Mouse (Mus musculus): Measurements from ENCODE around the gene Adam12. TPM values are rescaled to one million over a fixed set of nuclear protein-coding genes. Genes with fewer than 3 reads are reported as not detected.
A peak's percentile ranks its signal among the peaks of the same experiment; 100 is the strongest.

Adam12 gene
- polyA plus RNA-seq (2016; fragmentation: Nextera tagmentation; extraction: Ambion mirVana): 0.93 and 1.1 TPM in 2 replicates

- Histone ChIP-seq H3K9me3 (no peaks in the 10 kb centered on the region), H3K36me3 (replicated peaks) (no peaks in the 10 kb centered on the region), H3K4me3 (no peak within 1 kb of the TSS), H3K27me3 (ENCODE audit: poor library complexity, severe bottlenecking) (peaks cover 6% of the 10 kb centered on the region), H3K4me1 (peaks cover 18% of the 10 kb centered on the region), H3K27ac (no peak within 1 kb of the TSS)
- no peak for DNase-seq (ENCODE audit: extremely low spot score, low spot score)
- 75% methylated on average over 14 of the region's 14 CpGs for WGBS
Observed at GRCm38 (mm10) chr7:134231378-134232346, at the start of gene Adam12. Adam12 (minus strand) TSS chr7:134232146.

GRCm38 (mm10) chr7:134272956-134273355, 41.0 kb upstream of the Adam12 start:
- Histone ChIP-seq H3K27me3 (ENCODE audit: poor library complexity, severe bottlenecking) (peaks cover 5% of the 10 kb centered on the region), H3K27ac (no peak overlapping the region), H3K4me1 (peaks cover 5% of the 10 kb centered on the region; the same call in 1 of the 2 replicates), H3K4me3 (no peak overlapping the region), H3K36me3 (replicated peaks) (no peaks in the 10 kb centered on the region), H3K9me3 (no peaks in the 10 kb centered on the region)
- no peak for DNase-seq (ENCODE audit: extremely low spot score, low spot score)
- 88% methylated on average over 5 of the region's 5 CpGs for WGBS

- WGBS: 81% methylated on average over 4 of the region's 4 CpGs
- H3K9me3 ChIP-seq: no peaks in the 10 kb centered on the region
- no peak overlapping the region for H3K4me3 ChIP-seq
- peaks cover 5% of the 10 kb centered on the region; the same call in 1 of the 2 replicates for H3K4me1 ChIP-seq
- DNase-seq (ENCODE audit: extremely low spot score, low spot score): no peak
- no peak overlapping the region for H3K27ac ChIP-seq
- H3K27me3 ChIP-seq (ENCODE audit: poor library complexity, severe bottlenecking): peaks cover 8% of the 10 kb centered on the region
- no peaks in the 10 kb centered on the region for H3K36me3 ChIP-seq (replicated peaks)
Observed at GRCm38 (mm10) chr7:134272421-134272820, 40.5 kb upstream of the Adam12 start.

GRCm38 (mm10) chr7:134265783-134266182, 33.8 kb upstream of the Adam12 start:
- H3K36me3 ChIP-seq (replicated peaks): no peaks in the 10 kb centered on the region
- peaks cover 20% of the 10 kb centered on the region for H3K27me3 ChIP-seq (ENCODE audit: poor library complexity, severe bottlenecking)
- no peak overlapping the region for H3K4me3 ChIP-seq
- DNase-seq (ENCODE audit: extremely low spot score, low spot score): no peak
- 84% methylated on average over 4 of the region's 4 CpGs for WGBS
- no peak overlapping the region for H3K27ac ChIP-seq
- H3K4me1 ChIP-seq: peaks cover 9% of the 10 kb centered on the region
- H3K9me3 ChIP-seq: no peaks in the 10 kb centered on the region

- 48% methylated on average over 4 of the region's 4 CpGs for WGBS
Observed at GRCm38 (mm10) chr7:134263146-134263906, 31.4 kb upstream of the Adam12 start.

GRCm38 (mm10) chr7:134261003-134261701, 29.2 kb upstream of the Adam12 start:
- Histone ChIP-seq H3K27ac (no peak overlapping the region), H3K4me3 (no peak overlapping the region), H3K36me3 (replicated peaks) (no peaks in the 10 kb centered on the region), H3K27me3 (ENCODE audit: poor library complexity, severe bottlenecking) (0 out of 2 replicates have a peak, but pooled peaks cover under 1% of the 10 kb centered on the region), H3K9me3 (no peaks in the 10 kb centered on the region), H3K4me1 (peaks cover 4% of the 10 kb centered on the region; the same call in 1 of the 2 replicates)
- no peak for DNase-seq (ENCODE audit: extremely low spot score, low spot score)
- 65% methylated on average over 4 of the region's 4 CpGs for WGBS

More at GRCm38 (mm10) chr7:134263146-134263906, 31.4 kb upstream of the Adam12 start:
- Histone ChIP-seq H3K4me3 (no peak overlapping the region), H3K27ac (no peak overlapping the region), H3K36me3 (replicated peaks) (no peaks in the 10 kb centered on the region), H3K27me3 (ENCODE audit: poor library complexity, severe bottlenecking) (peaks cover 19% of the 10 kb centered on the region), H3K4me1 (peaks cover 4% of the 10 kb centered on the region; the same call in 1 of the 2 replicates), H3K9me3 (no peaks in the 10 kb centered on the region)
- peak; percentile 53 for DNase-seq (ENCODE audit: extremely low spot score, low spot score)

- H3K27me3 ChIP-seq (ENCODE audit: poor library complexity, severe bottlenecking): no peaks in the 10 kb centered on the region
- no peak for DNase-seq (ENCODE audit: extremely low spot score, low spot score)
- H3K36me3 ChIP-seq (replicated peaks): no peaks in the 10 kb centered on the region
- H3K4me1 ChIP-seq: peaks cover 11% of the 10 kb centered on the region
- no peaks in the 10 kb centered on the region for H3K9me3 ChIP-seq
- no peak overlapping the region for H3K27ac ChIP-seq
- H3K4me3 ChIP-seq: no peak overlapping the region
- 91% methylated on average over 7 of the region's 7 CpGs for WGBS
Observed at GRCm38 (mm10) chr7:134250273-134250870, 18.4 kb upstream of the Adam12 start.

- Histone ChIP-seq H3K4me3 (no peak overlapping the region), H3K27ac (no peak overlapping the region), H3K9me3 (no peaks in the 10 kb centered on the region), H3K4me1 (peaks cover 11% of the 10 kb centered on the region), H3K36me3 (replicated peaks) (no peaks in the 10 kb centered on the region), H3K27me3 (ENCODE audit: poor library complexity, severe bottlenecking) (no peaks in the 10 kb centered on the region)
- no peak for DNase-seq (ENCODE audit: extremely low spot score, low spot score)
- WGBS: 92% methylated on average over 2 of the region's 2 CpGs
Observed at GRCm38 (mm10) chr7:134248041-134248440, 16.1 kb upstream of the Adam12 start.

DNA sequence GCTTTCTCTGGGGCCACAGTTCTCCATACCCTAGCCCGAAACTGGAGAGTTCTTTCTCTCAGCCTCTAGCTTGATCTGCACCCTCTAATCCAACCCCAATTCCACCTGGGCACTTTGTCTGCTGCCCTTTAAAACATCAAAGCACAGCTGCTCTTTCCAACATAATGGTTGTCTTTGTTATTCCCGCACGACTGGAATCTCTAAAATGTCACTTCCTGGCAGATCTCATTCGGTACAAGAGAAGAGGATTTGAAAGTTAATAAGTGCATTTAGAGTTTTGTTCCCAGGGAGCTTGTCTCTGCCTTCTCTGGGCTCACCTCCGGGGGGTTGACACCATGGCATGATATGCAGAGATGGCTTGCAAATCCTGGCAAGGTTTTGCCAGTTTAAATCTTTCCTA, 14.7 kb upstream of the Adam12 start:
- Histone ChIP-seq H3K27me3 (ENCODE audit: poor library complexity, severe bottlenecking) (no peaks in the 10 kb centered on the region), H3K27ac (0 out of 2 replicates have a peak overlapping the region, but pooled peaks have one; percentile 9), H3K36me3 (replicated peaks) (no peaks in the 10 kb centered on the region), H3K4me1 (peaks cover 11% of the 10 kb centered on the region), H3K9me3 (no peaks in the 10 kb centered on the region), H3K4me3 (no peak overlapping the region)
- DNase-seq (ENCODE audit: extremely low spot score, low spot score): no peak
- 36% methylated on average over 5 of the region's 5 CpGs for WGBS

- WGBS: 90% methylated on average over 1 of the region's 1 CpGs
- no peaks in the 10 kb centered on the region for H3K27me3 ChIP-seq (ENCODE audit: poor library complexity, severe bottlenecking)
- no peaks in the 10 kb centered on the region for H3K36me3 ChIP-seq (replicated peaks)
- no peak overlapping the region for H3K27ac ChIP-seq
- H3K9me3 ChIP-seq: no peaks in the 10 kb centered on the region
- no peak overlapping the region for H3K4me3 ChIP-seq
- peaks cover 11% of the 10 kb centered on the region for H3K4me1 ChIP-seq
- DNase-seq (ENCODE audit: extremely low spot score, low spot score): no peak
Observed at GRCm38 (mm10) chr7:134242773-134243172, 10.8 kb upstream of the Adam12 start.

DNA sequence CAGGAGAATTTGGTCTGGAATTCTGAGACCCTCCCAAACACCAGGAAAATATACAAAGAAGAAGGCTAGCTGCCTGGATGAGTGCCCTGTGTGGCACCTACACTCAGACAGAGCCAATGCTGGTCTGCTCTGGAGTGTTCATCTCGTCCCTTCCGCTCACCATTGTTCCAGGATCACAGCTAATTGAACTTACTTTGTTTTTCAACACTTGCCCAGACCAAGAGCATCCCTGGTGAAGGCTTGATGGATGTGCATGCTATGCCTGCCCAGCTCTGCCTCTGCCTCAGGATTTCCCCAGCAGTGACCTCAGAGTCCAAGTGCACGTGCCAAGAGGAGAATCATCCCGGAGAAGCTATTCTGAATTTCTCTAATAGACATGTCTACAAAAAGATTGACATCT, 9.3 kb upstream of the Adam12 start:
- no peaks in the 10 kb centered on the region for H3K9me3 ChIP-seq
- 89% methylated on average over 4 of the region's 4 CpGs for WGBS
- peaks cover 2% of the 10 kb centered on the region for H3K4me1 ChIP-seq
- no peak overlapping the region for H3K27ac ChIP-seq
- no peaks in the 10 kb centered on the region for H3K36me3 ChIP-seq (replicated peaks)
- no peak overlapping the region for H3K4me3 ChIP-seq
- DNase-seq (ENCODE audit: extremely low spot score, low spot score): no peak
- no peaks in the 10 kb centered on the region for H3K27me3 ChIP-seq (ENCODE audit: poor library complexity, severe bottlenecking)

DNA sequence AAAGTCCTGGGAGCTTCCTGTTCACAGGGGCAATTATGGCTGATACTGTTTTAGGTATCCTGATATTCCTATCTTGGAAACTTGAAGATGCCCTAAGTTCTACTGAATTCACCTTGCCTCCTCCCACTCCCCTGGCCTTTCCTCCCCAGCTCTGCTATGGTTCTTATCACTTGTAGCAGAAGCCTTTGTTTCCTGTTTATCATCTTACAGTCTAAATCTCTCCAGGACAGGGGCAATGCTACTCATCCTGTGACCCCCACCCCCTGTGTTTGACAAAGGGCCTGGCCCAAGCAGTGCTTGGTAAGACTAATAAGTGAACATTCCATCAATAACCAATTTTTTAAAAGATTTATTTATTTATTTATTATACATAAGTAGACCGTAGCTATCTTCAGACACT, 8.6 kb upstream of the Adam12 start:
- H3K4me1 ChIP-seq: no peaks in the 10 kb centered on the region
- no peak overlapping the region for H3K27ac ChIP-seq
- no peaks in the 10 kb centered on the region for H3K9me3 ChIP-seq
- WGBS: 93% methylated on average over 1 of the region's 1 CpGs
- DNase-seq (ENCODE audit: extremely low spot score, low spot score): no peak
- no peak overlapping the region for H3K4me3 ChIP-seq
- no peaks in the 10 kb centered on the region for H3K36me3 ChIP-seq (replicated peaks)
- H3K27me3 ChIP-seq (ENCODE audit: poor library complexity, severe bottlenecking): no peaks in the 10 kb centered on the region
